Mouse (Mus musculus): ENCODE measurements around the gene Sult1e1.

Gene Sult1e1

GRCm38 (mm10) chr5:87591494-87591893, at the start of gene Sult1e1:
Sult1e1 (minus strand) TSS chr5:87591594.
- no peak for DNase-seq (ENCODE audit: low spot score in 2 of 2)

- no peak for DNase-seq (ENCODE audit: low spot score in 2 of 2)
Observed at GRCm38 (mm10) chr5:87622681-87623080, 31.3 kb upstream of the Sult1e1 start.

- no peak for DNase-seq (ENCODE audit: low spot score in 2 of 2)
Observed at GRCm38 (mm10) chr5:87615128-87615390, 23.7 kb upstream of the Sult1e1 start.

- no peak for DNase-seq (ENCODE audit: low spot score in 2 of 2)
Observed at GRCm38 (mm10) chr5:87614364-87615127, 23.2 kb upstream of the Sult1e1 start.

- no peak for DNase-seq (ENCODE audit: low spot score in 2 of 2)
Observed at GRCm38 (mm10) chr5:87601018-87601417, 9.6 kb upstream of the Sult1e1 start.

GRCm38 (mm10) chr5:87597891-87598290, 6.5 kb upstream of the Sult1e1 start:
- DNase-seq (ENCODE audit: low spot score in 2 of 2) = no peak

GRCm38 (mm10) chr5:87589916-87590315, 1.5 kb downstream of the Sult1e1 start:
- no peak for DNase-seq (ENCODE audit: low spot score in 2 of 2)

- DNase-seq (ENCODE audit: low spot score in 2 of 2) = no peak
Observed at GRCm38 (mm10) chr5:87580389-87580788, 11.0 kb downstream of the Sult1e1 start.

- DNase-seq (ENCODE audit: low spot score in 2 of 2) = no peak
Observed at GRCm38 (mm10) chr5:87574174-87574573, 17.2 kb downstream of the Sult1e1 start.

GRCm38 (mm10) chr5:87573490-87573889, 17.9 kb downstream of the Sult1e1 start:
- no peak for DNase-seq (ENCODE audit: low spot score in 2 of 2)

GRCm38 (mm10) chr5:87572781-87573180, 18.6 kb downstream of the Sult1e1 start:
- DNase-seq (ENCODE audit: low spot score in 2 of 2) = no peak

- DNase-seq (ENCODE audit: low spot score in 2 of 2) = no peak
Observed at GRCm38 (mm10) chr5:87568845-87569244, 22.5 kb downstream of the Sult1e1 start, which contains the start of gene Sult1d1. Sult1d1 (minus strand) TSS chr5:87569027.

GRCm38 (mm10) chr5:87567306-87567705, 24.1 kb downstream of the Sult1e1 start:
- no peak for DNase-seq (ENCODE audit: low spot score in 2 of 2)

GRCm38 (mm10) chr5:87562966-87563365, 28.4 kb downstream of the Sult1e1 start:
- DNase-seq (ENCODE audit: low spot score in 2 of 2) = no peak

- DNase-seq (ENCODE audit: low spot score in 2 of 2) = no peak
Observed at GRCm38 (mm10) chr5:87562526-87562925, 28.9 kb downstream of the Sult1e1 start.

GRCm38 (mm10) chr5:87560145-87560544, 31.2 kb downstream of the Sult1e1 start:
- no peak for DNase-seq (ENCODE audit: low spot score in 2 of 2)

GRCm38 (mm10) chr5:87550935-87551334, 40.5 kb downstream of the Sult1e1 start:
- no peak for DNase-seq (ENCODE audit: low spot score in 2 of 2)

- no peak for DNase-seq (ENCODE audit: low spot score in 2 of 2)
Observed at GRCm38 (mm10) chr5:87538111-87538510, 53.3 kb downstream of the Sult1e1 start, which contains the start of gene Sult1b1. Sult1b1 (minus strand) TSS chr5:87538195.

GRCm38 (mm10) chr5:87535994-87536644, 55.3 kb downstream of the Sult1e1 start:
- no peak for DNase-seq (ENCODE audit: low spot score in 2 of 2)

- no peak for DNase-seq (ENCODE audit: low spot score in 2 of 2)
Observed at GRCm38 (mm10) chr5:87532288-87532687, 59.1 kb downstream of the Sult1e1 start.

All from frontal cortex, postnatal 36 days (tissue).